Mouse (Mus musculus) spleen, adult 2 months (tissue): ENCODE results near the gene Mea1. TPM values are rescaled to one million over a fixed set of nuclear protein-coding genes. Genes with fewer than 3 reads are reported as not detected.
A peak's percentile ranks its signal among the peaks of the same experiment; 100 is the strongest.

Experiments used
- DNase-seq, 2 experiments: peaks; one replicate each; pipeline versions ENCODE4 v3.0.0 to v3.0.0-alpha.2; 2012 to 2021; ENCODE audit warnings: low spot score in 2 of 2, low read depth in 1 of 2
- H3K27ac ChIP-seq: fragments of 200-500 bp; 2 replicates; pipeline ENCODE4 v1.5.1; 2012; ENCODE audit warnings: low read length, inconsistent platforms; ENCODE audit not compliant: insufficient read depth
- H3K27me3 ChIP-seq: fragments of 200-500 bp; 2 replicates; pipeline ENCODE4 v1.6.1; 2012; ENCODE audit warnings: mild to moderate bottlenecking, moderate library complexity, low read length, inconsistent platforms; ENCODE audit not compliant: control insufficient read depth, insufficient read depth
- H3K36me3 ChIP-seq: fragments of 200-500 bp; 2 replicates; pipeline ENCODE4 v1.6.1; 2012; ENCODE audit warnings: mild to moderate bottlenecking, low read length, inconsistent platforms; ENCODE audit not compliant: control insufficient read depth, insufficient read depth
- H3K4me1 ChIP-seq: fragments of 200-500 bp; 2 replicates; pipeline ENCODE4 v1.6.1; 2011; ENCODE audit warnings: inconsistent platforms; ENCODE audit not compliant: control insufficient read depth, insufficient read depth, insufficient read length
- H3K4me3 ChIP-seq: fragments of 200-500 bp; 2 replicates; pipeline ENCODE4 v1.5.1; 2011; ENCODE audit warnings: mild to moderate bottlenecking, inconsistent platforms; ENCODE audit not compliant: insufficient read depth, insufficient read length; ENCODE audit errors: extremely low read depth
- CTCF ChIP-seq: fragments of 200-500 bp; IDR thresholded peaks from 2 replicates; pipeline ENCODE4 v1.5.1; 2011; ENCODE audit warnings: mild to moderate bottlenecking, inconsistent platforms; ENCODE audit not compliant: insufficient read depth, insufficient read length, insufficient replicate concordance; ENCODE audit errors: extremely low read depth
- POLR2A ChIP-seq: fragments of 200-500 bp; IDR thresholded peaks from 2 replicates; pipeline ENCODE4 v1.6.1; 2011; ENCODE audit warnings: low read depth, low read length, inconsistent platforms
- WGBS: fragments of 180-500 bp; shearing (Covaris S2); methylation state at CpG from one replicate; pipeline ENCODE4 v1.1.7; 2018; 5-methylcytosine and 5-hydroxymethylcytosine counted together
- polyA plus RNA-seq: library from polyadenylated mRNA; depleted of rRNA; stranded (reverse); fragments of >200 nt; gene quantifications from 2 replicates; pipeline ENCODE4 v1.2.3, GENCODE M21; 2012; rRNA removed

Mea1 gene
- polyA plus RNA-seq: 30.2 and 34.6 TPM in 2 replicates

- TF ChIP-seq CTCF (no peak), POLR2A (no peak)
- 89% methylated on average over 9 of the region's 9 CpGs for WGBS
- DNase-seq: no peak
- Histone ChIP-seq H3K36me3 (peaks cover 18% of the 10 kb centered on the region), H3K4me3 (no peak within 1 kb of the TSS), H3K4me1 (peaks cover 9% of the 10 kb centered on the region; the same call in 1 of the 2 replicates), H3K27me3 (no peaks in the 10 kb centered on the region), H3K27ac (no peak within 1 kb of the TSS)
Measured at GRCm38 (mm10) chr17:46678416-46678815, at the start of gene Mea1. Mea1 (plus strand) TSS chr17:46678793.

DNA sequence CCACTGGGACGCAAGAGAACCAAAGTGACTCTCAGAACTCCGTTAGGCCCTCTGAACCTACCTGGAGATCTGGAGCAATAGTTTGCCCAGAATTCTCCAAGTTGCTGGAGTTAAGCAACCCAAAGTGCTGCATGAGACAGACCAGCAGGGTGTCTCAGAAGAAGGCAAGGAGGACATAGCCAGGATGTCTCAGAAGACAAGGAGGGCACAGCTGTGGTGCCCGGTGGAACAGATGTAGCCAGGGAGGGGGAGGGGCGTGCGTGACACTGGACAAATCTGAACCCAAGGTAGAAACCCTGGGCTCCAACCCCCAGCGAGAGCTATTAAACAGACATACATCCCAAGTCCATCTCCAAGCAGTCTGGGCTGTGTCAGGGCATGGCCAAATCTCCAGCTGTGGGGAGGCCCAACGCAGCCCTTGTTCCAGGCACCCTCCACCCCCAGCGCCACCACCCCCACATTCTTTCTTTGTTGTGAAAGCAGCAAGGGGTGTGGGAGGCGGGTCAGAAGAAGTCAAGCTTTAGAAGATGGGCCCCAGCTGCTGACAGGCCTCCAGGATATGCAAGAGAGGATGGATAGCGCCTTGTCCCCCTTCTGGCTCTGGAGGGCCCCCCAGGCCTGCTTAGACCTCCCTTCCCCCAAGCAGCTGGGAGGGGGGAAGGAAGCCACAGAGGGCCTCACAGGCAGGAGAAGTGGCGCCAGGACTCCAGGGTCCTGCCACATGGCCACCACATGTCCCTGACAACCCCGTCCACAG lies 48.7 kb upstream of the Mea1 start:
- peaks cover 7% of the 10 kb centered on the region for H3K27me3 ChIP-seq
- no peak for DNase-seq
- H3K36me3 ChIP-seq: peaks cover 1% of the 10 kb centered on the region
- H3K4me1 ChIP-seq: peaks cover 4% of the 10 kb centered on the region; the same call in 1 of the 2 replicates
- 29% methylated on average over 12 of the region's 12 CpGs for WGBS
- H3K27ac ChIP-seq: peak overlapping the region; percentile 38; the same call in 1 of the 2 replicates
- no peak for TF ChIP-seq CTCF
- TF ChIP-seq POLR2A: no peak
- no peak overlapping the region for H3K4me3 ChIP-seq

DNA sequence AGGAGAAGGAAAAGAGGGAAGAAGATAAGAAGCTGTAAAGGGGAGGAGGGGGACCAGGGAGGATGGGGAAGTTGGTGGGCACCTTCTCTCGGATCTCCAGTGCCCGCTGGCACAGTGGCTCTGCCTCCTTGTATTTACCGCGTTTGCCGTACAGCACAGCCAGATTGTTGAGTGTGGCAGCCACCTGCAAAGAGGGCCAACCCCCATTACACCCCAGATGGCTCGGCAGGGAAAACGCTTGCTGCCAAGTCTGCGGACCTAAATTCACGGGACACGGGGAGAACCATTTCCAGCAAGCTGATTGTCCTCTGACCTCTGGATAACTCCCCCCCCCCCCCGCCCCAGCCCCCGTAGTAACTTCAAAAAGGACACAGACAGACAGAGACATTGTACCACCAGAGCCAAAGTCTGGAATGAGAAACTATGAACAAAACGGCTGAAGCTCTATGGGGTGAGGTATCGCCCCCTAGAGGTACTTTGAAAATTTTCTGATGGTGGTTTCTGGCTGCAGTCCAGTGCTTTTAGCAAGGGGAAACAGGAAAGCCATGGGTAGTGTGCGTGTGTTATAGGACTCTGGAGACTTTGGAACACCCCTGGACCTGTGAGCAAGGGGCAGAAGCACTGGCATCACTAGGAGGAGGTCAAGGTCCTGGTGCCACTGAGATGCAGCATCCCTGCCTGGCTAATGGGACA lies 41.6 kb upstream of the Mea1 start:
- peak in 1 of 2 experiments; percentile 49 for DNase-seq
- Histone ChIP-seq H3K36me3 (peaks cover 13% of the 10 kb centered on the region), H3K4me1 (no peaks in the 10 kb centered on the region; the same call in 1 of the 2 replicates), H3K4me3 (no peak overlapping the region), H3K27me3 (no peaks in the 10 kb centered on the region), H3K27ac (no peak overlapping the region)
- peak; percentile 39; the same call in 1 of the 2 replicates for TF ChIP-seq CTCF
- no peak for TF ChIP-seq POLR2A
- 10% methylated on average over 15 of the region's 15 CpGs for WGBS

- peaks cover 15% of the 10 kb centered on the region for H3K36me3 ChIP-seq
- H3K4me1 ChIP-seq: no peaks in the 10 kb centered on the region; the same call in 1 of the 2 replicates
- no peak overlapping the region for H3K27ac ChIP-seq
- WGBS: 58% methylated on average over 9 of the region's 9 CpGs
- H3K4me3 ChIP-seq: no peak overlapping the region
- TF ChIP-seq POLR2A: no peak
- no peak for DNase-seq
- no peaks in the 10 kb centered on the region for H3K27me3 ChIP-seq
Measured at GRCm38 (mm10) chr17:46639929-46640328, 38.7 kb upstream of the Mea1 start.

GRCm38 (mm10) chr17:46642060-46642459 lies 36.5 kb upstream of the Mea1 start:
- H3K4me3 ChIP-seq: no peak overlapping the region
- DNase-seq: no peak
- no peaks in the 10 kb centered on the region for H3K27me3 ChIP-seq
- peaks cover 3% of the 10 kb centered on the region; the same call in 1 of the 2 replicates for H3K4me1 ChIP-seq
- TF ChIP-seq CTCF (no peak), POLR2A (no peak)
- H3K27ac ChIP-seq: no peak overlapping the region
- peaks cover 13% of the 10 kb centered on the region for H3K36me3 ChIP-seq
- 96% methylated on average over 17 of the region's 17 CpGs for WGBS

GRCm38 (mm10) chr17:46644152-46644805 lies 34.3 kb upstream of the Mea1 start:
- TF ChIP-seq CTCF (no peak), POLR2A (no peak)
- no peak for DNase-seq
- no peak overlapping the region for H3K4me3 ChIP-seq
- H3K36me3 ChIP-seq: peaks cover 10% of the 10 kb centered on the region
- no peaks in the 10 kb centered on the region for H3K27me3 ChIP-seq
- 87% methylated on average over 12 of the region's 12 CpGs for WGBS
- H3K27ac ChIP-seq: no peak overlapping the region
- H3K4me1 ChIP-seq: peaks cover 3% of the 10 kb centered on the region; the same call in 1 of the 2 replicates
